Mouse (Mus musculus): ENCODE measurements at regions not wholly inside any gene's neighbourhood (a gene's known extent, or its start where the extent isn't known, plus 50 kb on each side); places are given as distances from the start of the nearest gene placed in this dataset.
A peak's percentile ranks its signal among the peaks of the same experiment; 100 is the strongest.

DNA sequence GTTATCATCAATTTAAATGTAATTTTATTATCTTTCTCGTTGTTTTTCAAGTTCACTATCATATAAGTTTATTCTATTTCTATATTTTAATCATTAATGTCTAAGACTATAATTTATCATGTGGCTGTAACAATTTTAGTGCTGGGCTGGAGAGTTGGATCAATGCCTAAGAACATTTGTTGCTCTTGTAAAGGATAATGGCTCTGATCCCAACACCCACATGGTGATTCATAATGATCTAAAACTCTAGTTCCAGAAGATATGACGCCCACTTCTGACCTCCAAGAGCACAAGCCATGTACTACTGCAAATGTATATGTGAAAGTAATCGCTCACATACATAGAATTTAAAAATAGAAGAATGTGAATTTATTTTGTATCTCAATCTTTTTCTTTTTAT lies 6117.1 kb downstream of the 9330182O14Rik start:
- DNase-seq (ENCODE audit: low spot score): peak; percentile 38

DNA sequence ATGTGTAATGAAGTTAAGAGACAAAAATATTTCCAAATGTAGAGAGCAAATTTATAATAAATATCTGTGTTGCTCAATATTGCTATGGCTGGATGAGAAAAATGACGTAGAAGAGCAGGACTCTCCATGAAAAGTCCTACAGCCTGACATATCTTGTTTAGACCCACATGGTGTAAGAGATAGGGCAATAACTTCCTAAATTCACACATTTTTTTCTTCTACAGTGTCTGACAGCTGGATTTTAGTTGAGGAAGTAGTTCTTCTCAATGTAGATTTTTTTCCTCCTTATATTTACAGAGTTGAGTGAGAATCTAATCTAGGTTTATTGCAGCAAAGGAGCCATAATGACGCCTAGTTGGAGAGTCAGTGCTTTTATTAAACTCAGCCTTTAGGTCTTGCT lies 6151.1 kb downstream of the 9330182O14Rik start:
- no peak for DNase-seq (ENCODE audit: low spot score)

DNA sequence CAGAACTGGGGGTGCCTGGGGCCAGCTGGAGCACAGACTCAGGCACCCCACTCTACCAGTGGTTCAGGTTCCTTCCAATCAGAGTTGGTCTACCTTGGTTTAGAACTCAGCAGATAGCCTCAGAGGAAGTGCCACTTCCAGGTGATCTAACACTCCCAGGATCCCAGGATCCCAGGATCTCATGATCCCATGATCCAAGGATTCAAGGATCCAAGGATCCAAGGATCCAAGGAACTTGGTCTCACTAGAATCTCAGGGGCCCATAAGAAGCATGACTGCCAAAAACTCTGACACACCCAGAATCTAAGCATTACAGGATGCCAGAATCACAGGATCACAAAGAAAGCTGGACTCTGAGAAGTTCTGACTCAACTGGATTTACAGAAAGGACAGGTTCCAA lies 6169.1 kb downstream of the 9330182O14Rik start:
- DNase-seq (ENCODE audit: low spot score): no peak

All from layer of hippocampus, adult 9-10 months (tissue).